Mouse (Mus musculus) skeletal muscle tissue, adult 2 months (tissue): ENCODE measurements around the gene Spata31d1a.

Source experiments
- DNase-seq: peaks from one replicate; pipeline ENCODE4 v3.0.0-alpha.2; 2012; ENCODE audit warnings: low read depth, low spot score

The Spata31d1a gene

GRCm38 (mm10) chr13:59668501-59669093 lies 41.5 kb downstream of the Spata31d1a start:
- peak; percentile 23 for DNase-seq

- DNase-seq, result no peak
Measured at GRCm38 (mm10) chr13:59667763-59668162, 42.4 kb downstream of the Spata31d1a start.

- DNase-seq, result no peak
Measured at GRCm38 (mm10) chr13:59663939-59664712, 46.0 kb downstream of the Spata31d1a start.

GRCm38 (mm10) chr13:59661966-59662365 lies 48.2 kb downstream of the Spata31d1a start:
- DNase-seq, result no peak

- DNase-seq, result no peak
Measured at GRCm38 (mm10) chr13:59661387-59661786, 48.7 kb downstream of the Spata31d1a start.

GRCm38 (mm10) chr13:59660371-59660770 lies 49.8 kb downstream of the Spata31d1a start:
- no peak for DNase-seq

- no peak for DNase-seq
Measured at GRCm38 (mm10) chr13:59657781-59658180, 52.3 kb downstream of the Spata31d1a start.

- DNase-seq, result no peak
Measured at GRCm38 (mm10) chr13:59656975-59657388, 53.1 kb downstream of the Spata31d1a start.

GRCm38 (mm10) chr13:59656316-59656832 lies 53.8 kb downstream of the Spata31d1a start:
- DNase-seq, result no peak

GRCm38 (mm10) chr13:59655718-59656315 lies 54.3 kb downstream of the Spata31d1a start:
- DNase-seq, result no peak

- DNase-seq, result no peak
Measured at GRCm38 (mm10) chr13:59654465-59654864, 55.7 kb downstream of the Spata31d1a start.

GRCm38 (mm10) chr13:59653136-59653535 lies 57.0 kb downstream of the Spata31d1a start:
- no peak for DNase-seq

- no peak for DNase-seq
Measured at GRCm38 (mm10) chr13:59652651-59653050, 57.5 kb downstream of the Spata31d1a start.
